ENCODE assay signal across 9 mouse cellular contexts in genomic region chr11:49876948-49877817, GRCm38 (mm10). TPM values are rescaled to one million over a fixed set of nuclear protein-coding genes. Genes with fewer than 3 reads are reported as not detected.
DNase-seq lines count a peak whose midpoint lies in the region; ATAC-seq and TF ChIP-seq lines count a peak whose summit lies in the region.
"Had no signal": no experiment of that assay in that cellular context is flagged by ENCODE, and none has a peak within 500 bp of the region (broad histone marks: within the 10 kb centered on the region; RNA-seq: fewer than 3 reads in every experiment).

No protein-coding gene starts in this region.

- WGBS in hindbrain, embryonic 13.5 days = 88% methylated on average over 8 of the region's 8 CpGs
- 96% methylated on average over 8 of the region's 8 CpGs for WGBS in hindbrain, embryonic 10.5 days
- 69% methylated on average over 8 of the region's 8 CpGs for WGBS in hindbrain, postnatal 0 days

- ATAC-seq in hindbrain, embryonic 13.5 days (ENCODE audit: low FRiP score) = peak; percentile 65; the same call in 1 of the 2 replicates
- peak; percentile 72 for ATAC-seq in hindbrain, postnatal 0 days

- peaks cover 13% of the 10 kb centered on the region for H3K4me1 ChIP-seq in hindbrain, embryonic 13.5 days (replicated peaks)
- no peaks in the 10 kb centered on the region for H3K4me1 ChIP-seq in hindbrain, embryonic 10.5 days (replicated peaks)
- peaks cover 8% of the 10 kb centered on the region; the same call in 1 of the 2 replicates for H3K4me1 ChIP-seq in hindbrain, postnatal 0 days (ENCODE audit: insufficient read depth, low read length)

- peaks cover 67% of the 10 kb centered on the region for H3K36me3 ChIP-seq in hindbrain, embryonic 13.5 days
- peaks cover 51% of the 10 kb centered on the region for H3K36me3 ChIP-seq in hindbrain, embryonic 10.5 days
- H3K36me3 ChIP-seq in hindbrain, postnatal 0 days (ENCODE audit: insufficient read depth, low read length) = peaks cover 27% of the 10 kb centered on the region

- no peaks in the 10 kb centered on the region for H3K27me3 ChIP-seq in hindbrain, embryonic 13.5 days
- H3K27me3 ChIP-seq in hindbrain, embryonic 10.5 days (ENCODE audit: insufficient read depth, poor library complexity, severe bottlenecking) = no peaks in the 10 kb centered on the region
- H3K27me3 ChIP-seq in hindbrain, postnatal 0 days (ENCODE audit: insufficient read depth, low read length) = no peaks in the 10 kb centered on the region

- H3K4me3 ChIP-seq in hindbrain, embryonic 13.5 days = no peak overlapping the region
- H3K4me3 ChIP-seq in hindbrain, embryonic 10.5 days = no peak overlapping the region
- H3K4me3 ChIP-seq in hindbrain, postnatal 0 days (ENCODE audit: low read length) = no peak overlapping the region

- H3K9ac ChIP-seq in hindbrain, embryonic 13.5 days = no peak overlapping the region
- H3K9ac ChIP-seq in hindbrain, postnatal 0 days (replicated peaks; ENCODE audit: low read length) = no peak overlapping the region

- DNase-seq in hindbrain, embryonic 10.5 days (ENCODE audit: low spot score) = no peak
- peak; percentile 61 for DNase-seq in 416B (ENCODE audit: low read depth)
- DNase-seq in cerebellum, postnatal 25 days = peak; percentile 66 to 77
- DNase-seq in hindbrain, postnatal 0 days (ENCODE audit: low spot score) = peak; percentile 62
- DNase-seq in telencephalon, adult 2 months (ENCODE audit: low read depth, low spot score) = peak; percentile 64
- DNase-seq in urinary bladder, adult 18-20 months (ENCODE audit: low spot score in 2 of 2) = no peak
- no peak for DNase-seq in spleen, postnatal 36 days (ENCODE audit: low spot score in 2 of 2)

- no peak for TF ChIP-seq CTCF in hindbrain, postnatal 0 days (IDR thresholded peaks at IDR 0.05; ENCODE audit: low read depth)

- H3K9me3 ChIP-seq in hindbrain, embryonic 13.5 days = no peaks in the 10 kb centered on the region
- H3K9me3 ChIP-seq in hindbrain, embryonic 10.5 days = no peaks in the 10 kb centered on the region
- H3K9me3 ChIP-seq in hindbrain, postnatal 0 days (ENCODE audit: low read length) = no peaks in the 10 kb centered on the region

- H3K4me2 ChIP-seq in hindbrain, embryonic 13.5 days = no peak overlapping the region
- H3K4me2 ChIP-seq in hindbrain, postnatal 0 days (ENCODE audit: low read depth, low read length) = no peak overlapping the region

- peak overlapping the region; percentile 36; the same call in 1 of the 2 replicates for H3K27ac ChIP-seq in hindbrain, embryonic 13.5 days
- no peak overlapping the region for H3K27ac ChIP-seq in hindbrain, embryonic 10.5 days
- H3K27ac ChIP-seq in hindbrain, postnatal 0 days = peak overlapping the region; percentile 82
- H3K27ac ChIP-seq: macrophage had no signal

RNA-seq across cellular contexts. Expression of gene Rasgef1c, which starts 24.5 kb away (rescaled TPM):
- polyA plus RNA-seq in hindbrain, embryonic 13.5 days (2015; fragmentation: Nextera tagmentation; extraction: Ambion mirVana) = 14.4 and 16.5 TPM in 2 replicates
- polyA plus RNA-seq in hindbrain, embryonic 10.5 days (2016; fragmentation: Nextera tagmentation; extraction: Ambion mirVana) = 1.5 and 3.7 TPM in 2 replicates
- 50.2 and 53.9 TPM in 2 replicates for total RNA-seq in hindbrain, postnatal 0 days (2014; rRNA removed)
- 44.9 and 45.2 TPM in 2 replicates for polyA plus RNA-seq in hindbrain, postnatal 0 days (2015; fragmentation: Nextera tagmentation; extraction: Ambion mirVana)
- polyA plus RNA-seq: macrophage had no signal

RNA-seq across cellular contexts. Expression of gene Mapk9, which starts 30.6 kb away (rescaled TPM):
- polyA plus RNA-seq in hindbrain, embryonic 13.5 days (2015; fragmentation: Nextera tagmentation; extraction: Ambion mirVana) = 54.0 TPM in 2 replicates
- 26.5 and 34.0 TPM in 2 replicates for polyA plus RNA-seq in hindbrain, embryonic 10.5 days (2016; fragmentation: Nextera tagmentation; extraction: Ambion mirVana)
- 124 and 127 TPM in 2 replicates for total RNA-seq in hindbrain, postnatal 0 days (2014; rRNA removed)
- polyA plus RNA-seq in hindbrain, postnatal 0 days (2015; fragmentation: Nextera tagmentation; extraction: Ambion mirVana) = 66.4 and 70.4 TPM in 2 replicates

Comparison
In these comparisons a context has a peak if more than half of its experiments do, and no peak if none do; other contexts are left out.
1. DNase-seq: peak in 416B (single experiment), cerebellum, postnatal 25 days (2 of 2), hindbrain, postnatal 0 days (single experiment) and telencephalon, adult 2 months (single experiment); none in hindbrain, embryonic 10.5 days (single experiment), urinary bladder, adult 18-20 months (0 of 2) and spleen, postnatal 36 days (0 of 2).